Mouse (Mus musculus): ENCODE data around the gene Med27.

Med27 gene

DNA sequence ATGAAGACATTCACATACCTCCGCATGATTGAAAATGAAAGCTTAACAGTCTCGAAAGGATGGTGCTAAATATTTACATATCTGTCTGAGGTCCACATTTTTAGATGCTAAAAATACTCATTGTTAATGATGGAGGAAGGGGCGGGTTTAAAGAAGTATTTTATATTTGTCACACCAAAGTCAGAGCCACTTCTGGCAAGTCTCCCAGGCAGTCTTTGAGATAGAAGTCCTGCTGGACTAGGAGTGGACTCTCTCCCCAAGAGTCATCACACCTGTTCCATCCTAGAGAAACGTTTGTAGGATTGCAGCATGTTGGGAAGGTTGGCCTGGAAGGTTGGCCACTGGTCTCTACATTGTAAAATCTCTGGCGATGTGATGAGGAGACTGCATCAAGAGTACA lies 90.5 kb downstream of the Med27 start:
- DNase-seq (ENCODE audit: low spot score in 2 of 2) = no peak

GRCm38 (mm10) chr2:29437861-29438529 lies 91.4 kb downstream of the Med27 start:
- no peak for DNase-seq (ENCODE audit: low spot score in 2 of 2)

- DNase-seq (ENCODE audit: low spot score in 2 of 2) = no peak
Observed at GRCm38 (mm10) chr2:29438530-29438862, 91.9 kb downstream of the Med27 start.

DNA sequence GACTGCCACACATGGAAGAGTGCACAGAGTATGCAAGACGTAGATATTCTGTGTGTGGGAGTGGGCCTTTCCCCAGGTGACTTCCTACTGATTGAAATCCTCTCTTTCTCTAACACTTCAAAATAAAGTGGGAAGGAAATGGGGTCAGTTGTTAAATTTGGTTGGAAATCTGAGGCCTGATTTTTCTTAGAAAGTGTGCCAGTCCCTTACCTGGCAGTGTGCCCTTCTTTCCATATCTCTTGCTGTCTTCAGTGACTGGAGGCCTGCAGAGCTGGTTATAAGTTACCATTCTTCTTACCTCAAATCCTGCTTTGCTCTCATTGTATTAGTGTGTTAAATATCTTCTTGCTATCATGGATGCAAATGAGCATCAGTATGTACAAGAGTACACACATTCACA lies 92.4 kb downstream of the Med27 start:
- no peak for DNase-seq (ENCODE audit: low spot score in 2 of 2)

- DNase-seq (ENCODE audit: low spot score in 2 of 2) = no peak
Observed at GRCm38 (mm10) chr2:29439396-29439795, 92.8 kb downstream of the Med27 start.

GRCm38 (mm10) chr2:29439857-29440502 lies 93.4 kb downstream of the Med27 start:
- DNase-seq (ENCODE audit: low spot score in 2 of 2) = no peak

- no peak for DNase-seq (ENCODE audit: low spot score in 2 of 2)
Observed at GRCm38 (mm10) chr2:29442275-29442674, 95.7 kb downstream of the Med27 start.

- DNase-seq (ENCODE audit: low spot score in 2 of 2) = no peak
Observed at GRCm38 (mm10) chr2:29443626-29444217, 97.1 kb downstream of the Med27 start.

- no peak for DNase-seq (ENCODE audit: low spot score in 2 of 2)
Observed at GRCm38 (mm10) chr2:29448476-29449002, 101.9 kb downstream of the Med27 start.

DNA sequence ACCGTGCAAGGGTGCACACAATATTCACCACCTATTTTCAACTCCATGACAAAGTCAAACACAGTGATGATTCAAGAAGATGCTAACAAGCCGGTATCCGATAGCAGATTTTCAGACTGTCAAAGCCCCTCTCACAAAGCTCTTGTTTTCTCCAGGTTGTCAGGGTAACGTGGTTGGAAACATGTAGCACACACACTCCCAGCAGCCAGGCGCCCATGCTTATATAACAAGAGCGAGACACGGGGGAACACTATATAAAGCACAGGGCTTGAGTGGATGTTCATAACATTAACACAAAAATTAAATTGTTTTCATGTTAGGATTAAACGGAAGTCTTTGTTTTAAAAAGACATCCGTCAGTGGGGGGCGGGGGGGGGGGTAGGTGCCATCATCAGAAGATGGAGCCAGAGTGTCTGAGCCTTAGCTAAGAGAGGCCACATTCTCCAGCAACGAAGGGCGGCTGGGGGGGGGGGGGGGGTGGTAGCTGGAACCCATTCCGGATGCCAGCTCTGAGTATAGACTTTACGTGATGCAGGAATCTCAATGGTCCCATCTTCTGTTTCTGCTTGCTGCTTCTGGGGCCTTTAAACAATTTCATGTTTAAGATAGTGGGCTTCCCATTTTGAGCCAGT lies 104.9 kb downstream of the Med27 start:
- peak in 1 of 2 experiments; percentile 54 for DNase-seq (ENCODE audit: low spot score in 2 of 2)

- DNase-seq (ENCODE audit: low spot score in 2 of 2) = no peak
Observed at GRCm38 (mm10) chr2:29453376-29453775, 106.8 kb downstream of the Med27 start.

GRCm38 (mm10) chr2:29456631-29457320 lies 110.2 kb downstream of the Med27 start:
- no peak for DNase-seq (ENCODE audit: low spot score in 2 of 2)

- no peak for DNase-seq (ENCODE audit: low spot score in 2 of 2)
Observed at GRCm38 (mm10) chr2:29457677-29458076, 111.1 kb downstream of the Med27 start.

DNA sequence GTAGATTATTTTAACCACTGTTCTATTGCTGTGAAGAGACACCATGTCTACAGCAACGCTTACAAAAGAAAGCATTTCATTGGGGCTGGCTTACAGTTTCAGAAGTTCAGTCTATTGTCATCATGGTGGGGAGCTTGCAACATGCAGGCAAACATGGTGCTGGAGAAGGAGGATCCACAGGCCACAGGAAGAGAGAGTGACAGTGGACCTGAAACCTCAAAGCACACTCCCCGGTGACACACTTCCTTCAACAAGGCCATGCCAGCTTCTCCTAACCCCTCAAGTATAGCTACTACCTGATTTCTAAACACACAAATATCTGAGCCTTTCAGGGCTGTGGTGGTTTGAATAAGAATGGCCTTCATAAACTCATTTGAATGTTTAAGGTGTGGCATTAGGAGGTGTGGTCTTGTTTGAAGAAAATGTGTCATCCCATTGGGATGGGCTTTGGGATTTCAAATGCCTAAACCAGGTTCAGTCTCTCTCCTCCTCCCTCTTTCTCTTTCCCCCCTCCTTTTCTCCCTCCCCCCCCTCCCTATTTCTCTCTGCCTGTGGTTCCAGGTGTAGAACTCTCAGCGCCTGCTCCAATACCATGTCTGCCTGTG lies 111.8 kb downstream of the Med27 start:
- DNase-seq (ENCODE audit: low spot score in 2 of 2) = no peak

- DNase-seq (ENCODE audit: low spot score in 2 of 2) = no peak
Observed at GRCm38 (mm10) chr2:29459648-29460047, 113.0 kb downstream of the Med27 start.

DNA sequence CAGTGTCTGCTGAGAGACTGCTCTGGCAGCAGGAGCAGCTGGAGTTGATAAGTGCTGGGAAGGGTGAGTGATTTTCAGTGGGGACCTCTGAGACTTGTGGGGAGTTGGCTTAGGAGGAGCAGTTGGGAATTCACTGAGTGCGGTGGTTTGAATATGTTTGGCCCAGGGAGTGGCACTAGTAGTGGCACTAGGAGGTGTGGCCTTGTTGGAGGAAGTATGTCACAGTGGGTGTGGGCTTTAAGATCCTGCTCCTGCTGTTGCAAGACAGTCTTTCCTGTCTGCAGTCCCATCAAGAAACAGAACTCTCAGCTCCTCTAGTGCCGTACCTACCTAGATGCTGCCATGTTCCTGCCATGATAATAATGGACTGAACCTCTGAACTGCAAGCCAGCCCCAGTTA lies 115.2 kb downstream of the Med27 start:
- DNase-seq (ENCODE audit: low spot score in 2 of 2) = no peak

DNA sequence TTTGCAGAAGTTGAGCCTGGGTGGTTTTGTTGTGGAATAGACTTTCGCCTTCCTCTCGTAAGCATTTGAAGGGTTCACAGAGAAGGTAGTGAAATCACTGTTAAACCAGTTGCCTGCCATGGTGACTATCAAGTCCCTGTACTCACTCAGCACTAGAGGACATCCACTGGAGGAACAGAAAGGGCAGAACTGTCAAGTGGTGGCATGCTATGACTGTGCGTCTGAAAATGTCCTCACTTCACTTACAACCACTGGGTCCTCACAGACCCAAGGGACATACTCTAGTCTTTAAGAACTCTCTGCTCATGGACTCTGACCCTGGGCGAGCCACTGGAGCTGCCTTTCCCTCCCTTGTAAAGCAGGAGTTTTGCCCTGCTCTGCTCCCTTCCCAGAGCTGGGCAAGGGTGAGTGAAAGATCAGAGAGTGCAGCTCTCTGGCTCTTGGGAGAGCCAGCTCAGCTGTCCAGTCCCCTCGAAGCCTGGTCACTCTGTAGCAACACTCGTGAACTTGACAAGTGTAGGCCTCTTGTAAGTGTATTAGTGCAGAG lies 116.5 kb downstream of the Med27 start:
- DNase-seq (ENCODE audit: low spot score in 2 of 2) = no peak

GRCm38 (mm10) chr2:29464851-29465648 lies 118.4 kb downstream of the Med27 start:
- DNase-seq (ENCODE audit: low spot score in 2 of 2) = peak in 1 of 2 experiments; percentile 29

GRCm38 (mm10) chr2:29465649-29466137 lies 119.1 kb downstream of the Med27 start:
- no peak for DNase-seq (ENCODE audit: low spot score in 2 of 2)

DNA sequence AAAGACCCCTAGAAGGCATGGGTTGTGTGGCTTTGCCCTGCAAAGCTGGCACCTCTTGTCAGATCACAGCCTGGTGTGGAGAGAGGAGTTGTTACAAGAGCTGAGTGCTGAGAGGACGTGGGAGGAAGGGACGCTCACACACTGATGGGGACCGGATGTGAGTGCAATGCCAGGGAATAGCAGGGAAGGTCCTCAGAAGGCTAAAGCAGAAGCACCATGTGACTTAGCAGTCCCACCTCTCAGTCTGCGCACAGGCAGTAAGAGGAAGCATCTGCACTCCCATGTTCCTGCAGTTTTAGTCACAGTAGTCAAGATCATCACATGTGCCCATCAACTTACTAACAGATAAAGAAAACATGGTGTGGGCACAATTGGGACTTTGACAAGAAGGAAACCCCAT lies 119.8 kb downstream of the Med27 start:
- no peak for DNase-seq (ENCODE audit: low spot score in 2 of 2)

Data from frontal cortex, postnatal 10 days (tissue).